Mouse (Mus musculus) heart, embryonic 14.5 days (tissue): ENCODE data around the gene Ccdc96. TPM values are rescaled to one million over a fixed set of nuclear protein-coding genes. Genes with fewer than 3 reads are reported as not detected.

ENCODE experiments used
- ATAC-seq: fragments of 200-750 bp; cut with Nextera tagmentation; 2 replicates; pipeline ENCODE4 v1.8.0; 2017; ENCODE audit warnings: low read depth, moderate TSS enrichment; ENCODE audit not compliant: insufficient number of reproducible peaks, insufficient read depth, low FRiP score
- H3K27ac ChIP-seq, 2 experiments: fragments of 200-500 bp in 1 of 2; fragments of 300-500 bp in 1 of 2; sonication (generic) in 1 of 2; replicated peaks in 1 of 2; 2 replicates each; pipeline ENCODE4 v1.5.1; 2012 to 2014; ENCODE audit warnings: low read depth in 2 of 2, low read length in 2 of 2, control low read depth in 1 of 2, mild to moderate bottlenecking in 1 of 2, mixed read lengths in 1 of 2; ENCODE audit not compliant: control insufficient read depth in 1 of 2, insufficient read depth in 1 of 2
- H3K27me3 ChIP-seq: fragments of 300-500 bp; sonication (generic); 2 replicates; pipeline ENCODE4 v1.6.1; 2014; ENCODE audit warnings: mild to moderate bottlenecking, low read length, control low read depth; ENCODE audit not compliant: control insufficient read depth, insufficient read depth
- H3K36me3 ChIP-seq: fragments of 300-500 bp; sonication (generic); 2 replicates; pipeline ENCODE4 v1.6.1; 2014; ENCODE audit warnings: mild to moderate bottlenecking, control low read depth, low read length, mixed read lengths; ENCODE audit not compliant: control insufficient read depth, insufficient read depth
- H3K4me1 ChIP-seq, 2 experiments: fragments of 200-500 bp in 1 of 2; fragments of 300-500 bp in 1 of 2; sonication (generic) in 1 of 2; 2 replicates each; pipeline ENCODE4 v1.6.1; 2012 to 2014; ENCODE audit warnings: low read length in 2 of 2, control low read depth in 1 of 2, mixed read lengths in 1 of 2; ENCODE audit not compliant: control insufficient read depth in 2 of 2, insufficient read depth in 2 of 2
- H3K4me2 ChIP-seq: fragments of 300-500 bp; sonication (generic); 2 replicates; pipeline ENCODE4 v1.6.1; 2014; ENCODE audit warnings: mild to moderate bottlenecking, low read length
- H3K4me3 ChIP-seq, 2 experiments: fragments of 200-500 bp in 1 of 2; fragments of 300-500 bp in 1 of 2; sonication (generic) in 1 of 2; 2 replicates each; pipeline ENCODE4 v1.5.1; 2012 to 2014; ENCODE audit warnings: low read length in 2 of 2, mild to moderate bottlenecking in 2 of 2, control low read depth in 1 of 2, low read depth in 1 of 2, moderate library complexity in 1 of 2; ENCODE audit not compliant: control insufficient read depth in 1 of 2, insufficient read depth in 1 of 2
- H3K9ac ChIP-seq: fragments of 300-500 bp; sonication (generic); 2 replicates; pipeline ENCODE4 v1.6.1; 2014; ENCODE audit warnings: mild to moderate bottlenecking, low read length
- H3K9me3 ChIP-seq: fragments of 300-500 bp; sonication (generic); 2 replicates; pipeline ENCODE4 v1.6.1; 2016; ENCODE audit warnings: low read length, control low read depth; ENCODE audit not compliant: control insufficient read depth
- WGBS: fragments of 180-500 bp; shearing (Covaris S2); extraction: QIAGEN DNeasy Blood & Tissue Kit; methylation state at CpG from one replicate; pipeline ENCODE4 v1.1.7; 2014; 5-methylcytosine and 5-hydroxymethylcytosine counted together
- polyA plus RNA-seq: library from polyadenylated mRNA; unstranded; fragments of >200 nt; fragmentation: Nextera tagmentation; extraction: Ambion mirVana; gene quantifications from 2 replicates; pipeline ENCODE4 v1.2.1, GENCODE M21; 2014

Ccdc96 gene
- polyA plus RNA-seq, 1 experiment from 2014 or later: 0.18 TPM

GRCm38 (mm10) chr5:36449710-36450358, 34.6 kb upstream of the Ccdc96 start:
- H3K9ac ChIP-seq: peak overlapping the region; percentile 17; the same call in 1 of the 2 replicates
- peak overlapping the region; percentile 44 for H3K4me2 ChIP-seq
- H3K36me3 ChIP-seq: no peaks in the 10 kb centered on the region
- H3K27me3 ChIP-seq: peaks cover 43% of the 10 kb centered on the region
- H3K27ac ChIP-seq: peak overlapping the region; percentile 71 to 78
- H3K9me3 ChIP-seq: no peaks in the 10 kb centered on the region
- no peak overlapping the region for H3K4me3 ChIP-seq
- peak; percentile 73 for ATAC-seq
- 19% methylated on average over 6 of the region's 6 CpGs for WGBS
- peaks cover 19 to 21% of the 10 kb centered on the region in 2 experiments for H3K4me1 ChIP-seq

GRCm38 (mm10) chr5:36451119-36451518, 33.3 kb upstream of the Ccdc96 start:
- WGBS: 27% methylated on average over 10 of the region's 10 CpGs
- ATAC-seq: no peak

GRCm38 (mm10) chr5:36451872-36452389, 32.5 kb upstream of the Ccdc96 start:
- WGBS: 72% methylated on average over 10 of the region's 10 CpGs

More at GRCm38 (mm10) chr5:36451119-36451518, 33.3 kb upstream of the Ccdc96 start:
- Histone ChIP-seq H3K27me3 (peaks cover 30% of the 10 kb centered on the region), H3K4me2 (no peak overlapping the region), H3K27ac (no peak overlapping the region), H3K4me3 (no peak overlapping the region), H3K9me3 (no peaks in the 10 kb centered on the region), H3K4me1 (peaks cover 19 to 21% of the 10 kb centered on the region in 2 experiments), H3K36me3 (no peaks in the 10 kb centered on the region), H3K9ac (no peak overlapping the region)

GRCm38 (mm10) chr5:36452821-36453220, 31.6 kb upstream of the Ccdc96 start:
- H3K9me3 ChIP-seq: no peaks in the 10 kb centered on the region
- H3K27ac ChIP-seq: no peak overlapping the region
- peaks cover 18% of the 10 kb centered on the region for H3K27me3 ChIP-seq
- no peak overlapping the region for H3K9ac ChIP-seq
- peaks cover 19 to 21% of the 10 kb centered on the region in 2 experiments for H3K4me1 ChIP-seq
- no peaks in the 10 kb centered on the region for H3K36me3 ChIP-seq
- ATAC-seq: no peak
- H3K4me3 ChIP-seq: no peak overlapping the region
- no peak overlapping the region for H3K4me2 ChIP-seq
- WGBS: 84% methylated on average over 6 of the region's 6 CpGs

More at GRCm38 (mm10) chr5:36451872-36452389, 32.5 kb upstream of the Ccdc96 start:
- H3K27me3 ChIP-seq: peaks cover 22% of the 10 kb centered on the region
- ATAC-seq: no peak
- H3K9me3 ChIP-seq: no peaks in the 10 kb centered on the region
- H3K27ac ChIP-seq: no peak overlapping the region
- H3K4me1 ChIP-seq: peaks cover 19 to 21% of the 10 kb centered on the region in 2 experiments
- no peaks in the 10 kb centered on the region for H3K36me3 ChIP-seq
- no peak overlapping the region for H3K4me3 ChIP-seq
- no peak overlapping the region for H3K4me2 ChIP-seq
- H3K9ac ChIP-seq: no peak overlapping the region

GRCm38 (mm10) chr5:36457706-36458105, 26.7 kb upstream of the Ccdc96 start:
- no peak overlapping the region for H3K4me2 ChIP-seq

GRCm38 (mm10) chr5:36458926-36459325, 25.5 kb upstream of the Ccdc96 start:
- WGBS: 10% methylated on average over 4 of the region's 4 CpGs
- no peaks in the 10 kb centered on the region for H3K36me3 ChIP-seq
- H3K4me2 ChIP-seq: no peak overlapping the region
- no peaks in the 10 kb centered on the region for H3K9me3 ChIP-seq
- peaks cover 0 to 1% of the 10 kb centered on the region in 2 experiments; a peak in 2 of 4 replicates for H3K4me1 ChIP-seq
- 0 out of 2 replicates have a peak, but pooled peaks cover 3% of the 10 kb centered on the region for H3K27me3 ChIP-seq
- H3K4me3 ChIP-seq: no peak overlapping the region
- H3K27ac ChIP-seq: no peak overlapping the region
- no peak overlapping the region for H3K9ac ChIP-seq
- ATAC-seq: no peak

More at GRCm38 (mm10) chr5:36457706-36458105, 26.7 kb upstream of the Ccdc96 start:
- Histone ChIP-seq H3K36me3 (no peaks in the 10 kb centered on the region), H3K27ac (no peak overlapping the region), H3K4me3 (no peak overlapping the region), H3K27me3 (peaks cover 7% of the 10 kb centered on the region; the same call in 1 of the 2 replicates), H3K4me1 (no peaks in the 10 kb centered on the region), H3K9me3 (no peaks in the 10 kb centered on the region), H3K9ac (no peak overlapping the region)
- no peak for ATAC-seq
- 68% methylated on average over 4 of the region's 4 CpGs for WGBS

GRCm38 (mm10) chr5:36460712-36461111, 23.7 kb upstream of the Ccdc96 start:
- ATAC-seq: no peak
- 80% methylated on average over 2 of the region's 2 CpGs for WGBS
- H3K27ac ChIP-seq: no peak overlapping the region
- no peak overlapping the region for H3K4me3 ChIP-seq
- 0 out of 2 replicates have a peak, but pooled peaks cover 3% of the 10 kb centered on the region for H3K27me3 ChIP-seq
- no peak overlapping the region for H3K4me2 ChIP-seq
- no peaks in the 10 kb centered on the region for H3K36me3 ChIP-seq
- H3K9me3 ChIP-seq: no peaks in the 10 kb centered on the region
- peaks cover 4 to 9% of the 10 kb centered on the region in 2 experiments; a peak in 3 of 4 replicates for H3K4me1 ChIP-seq
- no peak overlapping the region for H3K9ac ChIP-seq
